Mouse (Mus musculus): ENCODE measurements around the gene Igsf21. TPM values are rescaled to one million over a fixed set of nuclear protein-coding genes. Genes with fewer than 3 reads are reported as not detected.

Gene Igsf21
- polyA plus RNA-seq, 1 experiment = 0.40 TPM

- no peak overlapping the region for H3K4me3 ChIP-seq (ENCODE audit: low read depth, low read length)
- H3K4me1 ChIP-seq (ENCODE audit: control insufficient read depth, insufficient read depth, low read length) = no peaks in the 10 kb centered on the region
- TF ChIP-seq CTCF (IDR thresholded peaks at IDR 0.05; ENCODE audit: low read depth, low read length) = no peak
- TF ChIP-seq POLR2A (IDR thresholded peaks at IDR 0.05; ENCODE audit: insufficient read depth, low read length) = no peak
- no peak; the same call in 1 of the 2 replicates for TF ChIP-seq EP300 (IDR thresholded peaks at IDR 0.05; ENCODE audit: insufficient read depth, low read depth, low read length)
- no peak overlapping the region for H3K27ac ChIP-seq (ENCODE audit: insufficient read depth, low read length)
- H3K36me3 ChIP-seq (ENCODE audit: control insufficient read depth, insufficient read depth, low read length, poor library complexity, severe bottlenecking) = no peaks in the 10 kb centered on the region
- H3K9me3 ChIP-seq (replicated peaks; ENCODE audit: control insufficient read depth, insufficient read depth, low read length, poor library complexity, severe bottlenecking) = 0 out of 2 replicates have a peak, but pooled peaks cover 5% of the 10 kb centered on the region
- no peak overlapping the region for H3K9ac ChIP-seq (ENCODE audit: low read depth, poor library complexity, severe bottlenecking)
- no peaks in the 10 kb centered on the region for H3K27me3 ChIP-seq (ENCODE audit: control insufficient read depth, insufficient read depth, low read length, poor library complexity, severe bottlenecking)
Observed at GRCm38 (mm10) chr4:140069563-140070330, 176.8 kb downstream of the Igsf21 start.

- Histone ChIP-seq H3K9me3 (replicated peaks; ENCODE audit: control insufficient read depth, insufficient read depth, low read length, poor library complexity, severe bottlenecking) (0 out of 2 replicates have a peak, but pooled peaks cover 5% of the 10 kb centered on the region), H3K36me3 (ENCODE audit: control insufficient read depth, insufficient read depth, low read length, poor library complexity, severe bottlenecking) (no peaks in the 10 kb centered on the region), H3K9ac (ENCODE audit: low read depth, poor library complexity, severe bottlenecking) (no peak overlapping the region), H3K4me1 (ENCODE audit: control insufficient read depth, insufficient read depth, low read length) (no peaks in the 10 kb centered on the region), H3K4me3 (ENCODE audit: low read depth, low read length) (no peak overlapping the region), H3K27ac (ENCODE audit: insufficient read depth, low read length) (no peak overlapping the region), H3K27me3 (ENCODE audit: control insufficient read depth, insufficient read depth, low read length, poor library complexity, severe bottlenecking) (no peaks in the 10 kb centered on the region)
- TF ChIP-seq EP300 (IDR thresholded peaks at IDR 0.05; ENCODE audit: insufficient read depth, low read depth, low read length) = no peak
- TF ChIP-seq CTCF (IDR thresholded peaks at IDR 0.05; ENCODE audit: low read depth, low read length) = no peak
- no peak for TF ChIP-seq POLR2A (IDR thresholded peaks at IDR 0.05; ENCODE audit: insufficient read depth, low read length)
Observed at GRCm38 (mm10) chr4:140068468-140068867, 178.1 kb downstream of the Igsf21 start.

- H3K27me3 ChIP-seq (ENCODE audit: control insufficient read depth, insufficient read depth, low read length, poor library complexity, severe bottlenecking) = no peaks in the 10 kb centered on the region
- TF ChIP-seq CTCF (IDR thresholded peaks at IDR 0.05; ENCODE audit: low read depth, low read length) (no peak), EP300 (IDR thresholded peaks at IDR 0.05; ENCODE audit: insufficient read depth, low read depth, low read length) (no peak), POLR2A (IDR thresholded peaks at IDR 0.05; ENCODE audit: insufficient read depth, low read length) (no peak)
- H3K36me3 ChIP-seq (ENCODE audit: control insufficient read depth, insufficient read depth, low read length, poor library complexity, severe bottlenecking) = no peaks in the 10 kb centered on the region
- no peak overlapping the region for H3K27ac ChIP-seq (ENCODE audit: insufficient read depth, low read length)
- H3K9ac ChIP-seq (ENCODE audit: low read depth, poor library complexity, severe bottlenecking) = no peak overlapping the region
- H3K4me1 ChIP-seq (ENCODE audit: control insufficient read depth, insufficient read depth, low read length) = no peaks in the 10 kb centered on the region
- no peak overlapping the region for H3K4me3 ChIP-seq (ENCODE audit: low read depth, low read length)
- H3K9me3 ChIP-seq (replicated peaks; ENCODE audit: control insufficient read depth, insufficient read depth, low read length, poor library complexity, severe bottlenecking) = 0 out of 2 replicates have a peak, but pooled peaks cover 5% of the 10 kb centered on the region
Observed at GRCm38 (mm10) chr4:140066011-140066410, 180.6 kb downstream of the Igsf21 start.

- Histone ChIP-seq H3K27me3 (ENCODE audit: control insufficient read depth, insufficient read depth, low read length, poor library complexity, severe bottlenecking) (no peaks in the 10 kb centered on the region), H3K4me3 (ENCODE audit: low read depth, low read length) (no peak overlapping the region), H3K36me3 (ENCODE audit: control insufficient read depth, insufficient read depth, low read length, poor library complexity, severe bottlenecking) (no peaks in the 10 kb centered on the region), H3K9ac (ENCODE audit: low read depth, poor library complexity, severe bottlenecking) (no peak overlapping the region), H3K27ac (ENCODE audit: insufficient read depth, low read length) (no peak overlapping the region), H3K9me3 (replicated peaks; ENCODE audit: control insufficient read depth, insufficient read depth, low read length, poor library complexity, severe bottlenecking) (0 out of 2 replicates have a peak, but pooled peaks cover 2% of the 10 kb centered on the region), H3K4me1 (ENCODE audit: control insufficient read depth, insufficient read depth, low read length) (no peaks in the 10 kb centered on the region)
- no peak for TF ChIP-seq POLR2A (IDR thresholded peaks at IDR 0.05; ENCODE audit: insufficient read depth, low read length)
- TF ChIP-seq EP300 (IDR thresholded peaks at IDR 0.05; ENCODE audit: insufficient read depth, low read depth, low read length) = no peak
- TF ChIP-seq CTCF (IDR thresholded peaks at IDR 0.05; ENCODE audit: low read depth, low read length) = no peak
Observed at GRCm38 (mm10) chr4:140063153-140063671, 183.4 kb downstream of the Igsf21 start.

GRCm38 (mm10) chr4:140060251-140060650 lies 186.3 kb downstream of the Igsf21 start:
- no peak overlapping the region for H3K27ac ChIP-seq (ENCODE audit: insufficient read depth, low read length)
- no peak overlapping the region for H3K4me3 ChIP-seq (ENCODE audit: low read depth, low read length)
- no peaks in the 10 kb centered on the region for H3K36me3 ChIP-seq (ENCODE audit: control insufficient read depth, insufficient read depth, low read length, poor library complexity, severe bottlenecking)
- H3K9me3 ChIP-seq (replicated peaks; ENCODE audit: control insufficient read depth, insufficient read depth, low read length, poor library complexity, severe bottlenecking) = no peaks in the 10 kb centered on the region
- H3K27me3 ChIP-seq (ENCODE audit: control insufficient read depth, insufficient read depth, low read length, poor library complexity, severe bottlenecking) = no peaks in the 10 kb centered on the region
- H3K4me1 ChIP-seq (ENCODE audit: control insufficient read depth, insufficient read depth, low read length) = no peaks in the 10 kb centered on the region
- TF ChIP-seq EP300 (IDR thresholded peaks at IDR 0.05; ENCODE audit: insufficient read depth, low read depth, low read length) (no peak), POLR2A (IDR thresholded peaks at IDR 0.05; ENCODE audit: insufficient read depth, low read length) (no peak), CTCF (IDR thresholded peaks at IDR 0.05; ENCODE audit: low read depth, low read length) (no peak)
- no peak overlapping the region for H3K9ac ChIP-seq (ENCODE audit: low read depth, poor library complexity, severe bottlenecking)

GRCm38 (mm10) chr4:140053042-140053441 lies 193.5 kb downstream of the Igsf21 start:
- peaks cover 2% of the 10 kb centered on the region for H3K4me1 ChIP-seq (ENCODE audit: control insufficient read depth, insufficient read depth, low read length)
- no peaks in the 10 kb centered on the region for H3K9me3 ChIP-seq (replicated peaks; ENCODE audit: control insufficient read depth, insufficient read depth, low read length, poor library complexity, severe bottlenecking)
- no peak overlapping the region for H3K27ac ChIP-seq (ENCODE audit: insufficient read depth, low read length)
- H3K27me3 ChIP-seq (ENCODE audit: control insufficient read depth, insufficient read depth, low read length, poor library complexity, severe bottlenecking) = no peaks in the 10 kb centered on the region
- TF ChIP-seq POLR2A (IDR thresholded peaks at IDR 0.05; ENCODE audit: insufficient read depth, low read length) (no peak), CTCF (IDR thresholded peaks at IDR 0.05; ENCODE audit: low read depth, low read length) (no peak), EP300 (IDR thresholded peaks at IDR 0.05; ENCODE audit: insufficient read depth, low read depth, low read length) (no peak)
- no peaks in the 10 kb centered on the region for H3K36me3 ChIP-seq (ENCODE audit: control insufficient read depth, insufficient read depth, low read length, poor library complexity, severe bottlenecking)
- H3K4me3 ChIP-seq (ENCODE audit: low read depth, low read length) = no peak overlapping the region
- no peak overlapping the region for H3K9ac ChIP-seq (ENCODE audit: low read depth, poor library complexity, severe bottlenecking)

Data from ES-Bruce4 (cell line).